Mouse (Mus musculus): ENCODE data around the gene Mrpl49. TPM values are rescaled to one million over a fixed set of nuclear protein-coding genes. Genes with fewer than 3 reads are reported as not detected.

Mrpl49 gene
- polyA plus RNA-seq, 1 experiment, result 11.0 TPM

DNA sequence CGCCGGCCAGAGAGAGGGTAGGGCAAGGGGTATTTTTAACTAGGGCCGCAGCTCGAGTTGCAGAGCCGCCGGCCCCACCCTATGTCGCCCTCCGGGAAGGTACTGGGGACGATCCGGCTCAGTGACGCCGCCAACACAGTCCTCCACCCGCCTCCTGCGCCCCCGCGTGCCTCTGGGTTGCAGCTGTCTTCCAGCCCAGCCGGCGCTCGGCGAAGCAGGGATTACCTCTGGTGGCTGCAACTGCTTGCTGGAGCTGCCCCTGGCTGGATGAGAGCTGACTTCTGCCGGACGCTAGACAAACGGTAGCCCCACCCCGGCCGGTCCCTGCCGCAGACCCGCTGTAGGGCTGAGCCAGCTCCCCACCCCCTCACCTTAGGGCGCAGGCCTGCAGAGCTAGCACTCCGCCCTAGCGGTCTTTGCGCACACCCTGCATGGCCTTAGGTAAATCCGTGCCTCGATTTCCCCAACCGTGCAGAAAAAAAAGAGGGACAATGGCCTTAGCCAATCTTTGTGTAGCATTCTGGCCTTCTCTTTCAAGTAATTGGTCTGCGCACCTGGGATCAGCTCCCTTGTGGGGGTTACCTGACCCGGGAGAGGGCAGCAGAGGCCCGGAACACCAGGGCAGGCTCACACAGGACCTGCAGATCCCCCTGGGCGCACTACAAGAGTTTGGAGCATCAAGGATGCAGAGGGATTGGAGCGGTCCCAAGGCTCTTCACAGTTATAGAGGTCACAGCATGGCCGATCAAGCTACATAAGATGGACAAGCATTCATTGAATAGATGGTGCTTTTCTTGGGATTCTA, 41.9 kb downstream of the Mrpl49 start, which contains the start of gene Capn1:
Gene Capn1, minus strand, starts transcription at position 387 of the 805 bp plus-strand sequence.
- Histone ChIP-seq H3K4me3 (ENCODE audit: extremely low read depth, insufficient read depth, insufficient read length) (peak within 1 kb of the TSS; percentile 81), H3K36me3 (ENCODE audit: control insufficient read depth, insufficient read depth, low read length) (peaks cover 6% of the 10 kb centered on the region), H3K27me3 (ENCODE audit: control insufficient read depth, insufficient read depth, low read length) (no peaks in the 10 kb centered on the region), H3K4me1 (ENCODE audit: control insufficient read depth, insufficient read depth, insufficient read length) (peaks cover 13% of the 10 kb centered on the region; the same call in 1 of the 2 replicates), H3K27ac (ENCODE audit: insufficient read depth, low read length) (peak within 1 kb of the TSS; percentile 84)
- 7% methylated on average over 40 of the region's 40 CpGs for WGBS
- no peak for TF ChIP-seq CTCF (IDR thresholded peaks at IDR 0.05; ENCODE audit: extremely low read depth, insufficient read depth, insufficient read length, insufficient replicate concordance)
- peak in 1 of 2 experiments; percentile 59 for DNase-seq (ENCODE audit: low read depth in 1 of 2, low spot score in 2 of 2)

DNA sequence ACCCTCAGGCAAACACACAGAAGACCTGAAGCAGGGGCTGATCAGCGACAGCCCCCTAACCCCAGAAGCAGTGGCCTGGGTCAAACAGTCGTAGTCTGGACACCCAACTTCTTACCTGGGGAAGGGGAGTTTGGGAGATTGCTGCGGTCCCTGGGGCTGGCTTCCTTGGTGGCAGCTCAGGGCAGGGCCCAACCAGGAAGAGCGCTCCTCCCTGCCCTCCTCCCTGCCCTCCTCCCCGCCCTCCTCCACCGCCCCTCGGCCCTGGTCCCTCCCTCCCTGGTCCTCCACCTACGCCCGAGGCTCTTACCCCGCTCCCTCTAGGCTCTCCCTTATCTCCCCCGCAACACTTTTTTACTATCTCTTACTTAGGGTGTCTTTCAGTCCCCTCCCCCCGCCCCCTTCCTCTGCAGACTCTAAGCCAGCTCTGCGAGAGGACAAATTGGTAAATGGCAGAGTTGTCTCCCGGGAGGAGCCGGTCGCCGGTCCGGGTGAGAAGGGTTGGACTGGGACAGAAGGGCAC, 42.5 kb downstream of the Mrpl49 start:
- peaks cover 13% of the 10 kb centered on the region; the same call in 1 of the 2 replicates for H3K4me1 ChIP-seq (ENCODE audit: control insufficient read depth, insufficient read depth, insufficient read length)
- peak overlapping the region; percentile 84 for H3K27ac ChIP-seq (ENCODE audit: insufficient read depth, low read length)
- 4% methylated on average over 15 of the region's 18 CpGs for WGBS
- H3K36me3 ChIP-seq (ENCODE audit: control insufficient read depth, insufficient read depth, low read length), result peaks cover 11% of the 10 kb centered on the region
- peak in 1 of 2 experiments; percentile 36 for DNase-seq (ENCODE audit: low read depth in 1 of 2, low spot score in 2 of 2)
- no peaks in the 10 kb centered on the region for H3K27me3 ChIP-seq (ENCODE audit: control insufficient read depth, insufficient read depth, low read length)
- peak overlapping the region; percentile 81 for H3K4me3 ChIP-seq (ENCODE audit: extremely low read depth, insufficient read depth, insufficient read length)
- TF ChIP-seq CTCF (IDR thresholded peaks at IDR 0.05; ENCODE audit: extremely low read depth, insufficient read depth, insufficient read length, insufficient replicate concordance), result no peak
- peak; percentile 22; the same call in 1 of the 2 replicates for TF ChIP-seq POLR2A (IDR thresholded peaks at IDR 0.05; ENCODE audit: low read depth, low read length)

DNA sequence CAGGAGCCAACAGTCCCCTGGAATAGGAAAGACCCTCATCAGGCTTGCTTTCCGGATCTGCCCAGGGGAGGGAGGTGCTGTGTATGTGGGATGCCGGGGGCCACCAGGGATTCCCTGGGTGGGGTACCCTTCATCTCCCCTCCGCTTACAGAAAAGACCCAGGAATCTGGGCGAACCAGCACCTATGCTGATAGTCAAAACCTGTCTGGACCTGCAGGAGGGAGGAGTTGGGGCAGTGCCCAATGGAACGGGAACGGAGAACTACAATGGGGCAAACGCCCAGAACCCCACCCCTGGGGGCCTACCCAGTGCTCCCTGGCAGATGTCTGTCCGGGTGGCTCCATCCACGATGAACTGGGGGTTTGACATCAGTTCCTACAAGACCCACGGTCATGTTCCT, 43.9 kb downstream of the Mrpl49 start:
- Histone ChIP-seq H3K4me1 (ENCODE audit: control insufficient read depth, insufficient read depth, insufficient read length) (peaks cover 13% of the 10 kb centered on the region; the same call in 1 of the 2 replicates), H3K36me3 (ENCODE audit: control insufficient read depth, insufficient read depth, low read length) (peaks cover 17% of the 10 kb centered on the region), H3K27ac (ENCODE audit: insufficient read depth, low read length) (no peak overlapping the region), H3K4me3 (ENCODE audit: extremely low read depth, insufficient read depth, insufficient read length) (no peak overlapping the region), H3K27me3 (ENCODE audit: control insufficient read depth, insufficient read depth, low read length) (no peaks in the 10 kb centered on the region)
- WGBS, result 96% methylated on average over 10 of the region's 10 CpGs
- no peak for DNase-seq (ENCODE audit: low read depth in 1 of 2, low spot score in 2 of 2)
- no peak for TF ChIP-seq POLR2A (IDR thresholded peaks at IDR 0.05; ENCODE audit: low read depth, low read length)

DNA sequence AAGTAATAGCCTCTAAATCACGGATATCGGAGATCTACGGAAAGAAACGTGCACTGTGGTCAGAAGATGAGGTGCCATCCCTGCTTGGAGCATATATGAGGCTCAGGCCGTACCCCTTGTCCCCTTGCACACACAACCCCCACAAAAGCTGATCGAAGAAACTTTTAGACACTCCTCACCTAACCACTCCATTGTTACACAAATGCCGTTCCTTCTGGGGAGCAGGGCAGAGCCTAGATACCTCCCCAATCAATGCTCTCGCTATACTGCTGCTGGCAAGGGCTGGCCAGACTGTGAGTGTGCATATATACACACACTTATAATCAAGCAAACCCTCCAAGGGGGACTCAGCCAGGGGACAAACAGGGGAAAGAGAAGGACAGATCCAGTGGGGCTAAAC, 48.4 kb downstream of the Mrpl49 start:
- TF ChIP-seq POLR2A (IDR thresholded peaks at IDR 0.05; ENCODE audit: low read depth, low read length) (no peak), CTCF (IDR thresholded peaks at IDR 0.05; ENCODE audit: extremely low read depth, insufficient read depth, insufficient read length, insufficient replicate concordance) (no peak)
- WGBS, result 97% methylated on average over 8 of the region's 8 CpGs
- Histone ChIP-seq H3K27ac (ENCODE audit: insufficient read depth, low read length) (no peak overlapping the region), H3K4me1 (ENCODE audit: control insufficient read depth, insufficient read depth, insufficient read length) (peaks cover under 1% of the 10 kb centered on the region; the same call in 1 of the 2 replicates), H3K4me3 (ENCODE audit: extremely low read depth, insufficient read depth, insufficient read length) (no peak overlapping the region), H3K27me3 (ENCODE audit: control insufficient read depth, insufficient read depth, low read length) (no peaks in the 10 kb centered on the region), H3K36me3 (ENCODE audit: control insufficient read depth, insufficient read depth, low read length) (peaks cover 37% of the 10 kb centered on the region)
- DNase-seq (ENCODE audit: low read depth in 1 of 2, low spot score in 2 of 2), result no peak

DNA sequence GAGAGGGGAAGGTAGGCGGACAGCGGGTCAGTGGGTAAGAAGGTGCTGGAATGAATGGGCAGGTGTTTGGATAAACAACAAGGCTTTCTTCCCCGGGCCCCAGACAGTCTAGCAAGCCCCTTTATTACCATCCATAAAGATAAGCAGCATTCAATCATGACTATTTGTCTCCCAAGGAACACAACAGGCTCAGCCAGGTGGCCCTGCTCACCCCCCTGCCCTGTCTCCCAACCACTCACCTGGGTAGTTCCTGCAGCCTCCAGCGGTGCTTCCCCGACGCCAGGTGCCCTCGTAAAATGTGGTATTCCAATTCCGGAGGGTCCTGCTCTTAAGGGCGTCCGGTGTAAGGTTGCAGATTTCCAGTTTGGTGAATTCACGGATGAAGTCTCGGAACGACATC, 50.6 kb downstream of the Mrpl49 start:
- Histone ChIP-seq H3K36me3 (ENCODE audit: control insufficient read depth, insufficient read depth, low read length) (peaks cover 44% of the 10 kb centered on the region), H3K27me3 (ENCODE audit: control insufficient read depth, insufficient read depth, low read length) (no peaks in the 10 kb centered on the region), H3K4me3 (ENCODE audit: extremely low read depth, insufficient read depth, insufficient read length) (no peak overlapping the region), H3K27ac (ENCODE audit: insufficient read depth, low read length) (no peak overlapping the region), H3K4me1 (ENCODE audit: control insufficient read depth, insufficient read depth, insufficient read length) (0 out of 2 replicates have a peak, but pooled peaks cover 2% of the 10 kb centered on the region)
- no peak for DNase-seq (ENCODE audit: low read depth in 1 of 2, low spot score in 2 of 2)
- WGBS, result 96% methylated on average over 13 of the region's 13 CpGs
- TF ChIP-seq POLR2A (IDR thresholded peaks at IDR 0.05; ENCODE audit: low read depth, low read length), result no peak
- no peak for TF ChIP-seq CTCF (IDR thresholded peaks at IDR 0.05; ENCODE audit: extremely low read depth, insufficient read depth, insufficient read length, insufficient replicate concordance)

DNA sequence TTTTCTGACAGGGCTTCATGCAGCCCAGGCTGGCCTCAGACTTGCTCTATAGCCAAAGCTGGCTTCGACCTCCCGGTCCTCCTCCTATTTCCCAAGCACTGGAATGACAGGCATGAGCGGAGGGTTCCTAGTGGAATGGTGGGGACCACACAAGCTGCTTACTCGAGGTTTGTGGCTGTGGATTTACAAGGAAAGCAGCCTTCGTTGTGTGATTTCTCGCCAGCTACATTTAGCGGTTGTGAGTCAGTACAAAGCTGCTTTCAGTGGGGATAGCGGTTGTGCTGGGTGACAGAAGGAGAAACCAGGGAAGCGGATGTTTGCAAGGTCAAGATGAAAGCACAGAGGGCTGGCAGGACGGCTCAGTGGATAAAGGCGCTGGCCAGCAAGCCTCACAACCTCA, 52.0 kb downstream of the Mrpl49 start:
- no peak for DNase-seq (ENCODE audit: low read depth in 1 of 2, low spot score in 2 of 2)
- Histone ChIP-seq H3K27me3 (ENCODE audit: control insufficient read depth, insufficient read depth, low read length) (no peaks in the 10 kb centered on the region), H3K36me3 (ENCODE audit: control insufficient read depth, insufficient read depth, low read length) (peaks cover 42% of the 10 kb centered on the region)

More for the DNA sequence above, 52.0 kb downstream of the Mrpl49 start:
- 93% methylated on average over 11 of the region's 11 CpGs for WGBS
- Histone ChIP-seq H3K4me1 (ENCODE audit: control insufficient read depth, insufficient read depth, insufficient read length) (0 out of 2 replicates have a peak, but pooled peaks cover 2% of the 10 kb centered on the region), H3K27ac (ENCODE audit: insufficient read depth, low read length) (no peak overlapping the region), H3K4me3 (ENCODE audit: extremely low read depth, insufficient read depth, insufficient read length) (no peak overlapping the region)
- TF ChIP-seq POLR2A (IDR thresholded peaks at IDR 0.05; ENCODE audit: low read depth, low read length), result no peak
- TF ChIP-seq CTCF (IDR thresholded peaks at IDR 0.05; ENCODE audit: extremely low read depth, insufficient read depth, insufficient read length, insufficient replicate concordance), result no peak

Other genes starting within 250 kb of the Mrpl49 start
- 42.3 and 43.9 TPM in 2 replicates for gene Frmd8, start 182.5 kb downstream of the Mrpl49 start, polyA plus RNA-seq (2012; rRNA removed)
- gene Slc25a45, start 180.0 kb downstream of the Mrpl49 start, polyA plus RNA-seq (2012; rRNA removed), result 36.6 and 37.6 TPM in 2 replicates
- 1.3 TPM in 2 replicates for gene Tigd3, start 163.6 kb downstream of the Mrpl49 start, polyA plus RNA-seq (2012; rRNA removed)
- gene Dpf2, start 144.8 kb downstream of the Mrpl49 start, polyA plus RNA-seq (2012; rRNA removed), result 59.9 and 74.8 TPM in 2 replicates
- 8.1 and 8.2 TPM in 2 replicates for gene Cdc42ep2, start 133.0 kb downstream of the Mrpl49 start, polyA plus RNA-seq (2012; rRNA removed)
- 40.5 and 48.0 TPM in 2 replicates for gene Pola2, start 93.6 kb downstream of the Mrpl49 start, polyA plus RNA-seq (2012; rRNA removed)
- not detected in 2 replicates for gene Slc22a20, start 71.6 kb downstream of the Mrpl49 start, polyA plus RNA-seq (2012; rRNA removed)
- 50.8 and 53.0 TPM in 2 replicates for gene Capn1, start 41.9 kb downstream of the Mrpl49 start, polyA plus RNA-seq (2012; rRNA removed)
- 108 and 124 TPM in 2 replicates for gene Syvn1, start 11.2 kb downstream of the Mrpl49 start, polyA plus RNA-seq (2012; rRNA removed)
- 1,884 and 3,019 TPM in 2 replicates for gene Fau, start 59 bp upstream of the Mrpl49 start, polyA plus RNA-seq (2012; rRNA removed)
- gene Znhit2, start 3.4 kb upstream of the Mrpl49 start, polyA plus RNA-seq (2012; rRNA removed), result 38.5 and 61.3 TPM in 2 replicates
- gene Tm7sf2, start 10.6 kb upstream of the Mrpl49 start, polyA plus RNA-seq (2012; rRNA removed), result 14.0 and 23.4 TPM in 2 replicates
- 72.9 and 85.0 TPM in 2 replicates for gene Vps51, start 19.4 kb upstream of the Mrpl49 start, polyA plus RNA-seq (2012; rRNA removed)
- gene Tmem262, start 22.2 kb upstream of the Mrpl49 start, polyA plus RNA-seq (2012; rRNA removed), result 0.34 TPM in 1 of 2 replicates, not detected in the other
- gene Gm28374, start 24.5 kb upstream of the Mrpl49 start, polyA plus RNA-seq (2012; rRNA removed), result 0.46 TPM in 1 of 2 replicates, not detected in the other
- 66.9 and 85.9 TPM in 2 replicates for gene Zfpl1, start 27.2 kb upstream of the Mrpl49 start, polyA plus RNA-seq (2012; rRNA removed)
- gene Cdca5, start 27.2 kb upstream of the Mrpl49 start, polyA plus RNA-seq (2012; rRNA removed), result 3.6 and 4.4 TPM in 2 replicates
- 0.19 TPM in 1 of 2 replicates, not detected in the other for gene AC131692.1, start 36.6 kb upstream of the Mrpl49 start, polyA plus RNA-seq (2012; rRNA removed)
- gene Naaladl1, start 48.0 kb upstream of the Mrpl49 start, polyA plus RNA-seq (2012; rRNA removed), result 0.49 and 0.60 TPM in 2 replicates
- gene Sac3d1, start 60.9 kb upstream of the Mrpl49 start, polyA plus RNA-seq (2012; rRNA removed), result 30.4 and 46.7 TPM in 2 replicates
- gene Snx15, start 70.5 kb upstream of the Mrpl49 start, polyA plus RNA-seq (2012; rRNA removed), result 42.7 and 50.9 TPM in 2 replicates
- gene Batf2, start 83.2 kb upstream of the Mrpl49 start, polyA plus RNA-seq (2012; rRNA removed), result 8.0 and 10.8 TPM in 2 replicates
- 51.8 and 64.8 TPM in 2 replicates for gene Arl2, start 83.8 kb upstream of the Mrpl49 start, polyA plus RNA-seq (2012; rRNA removed)
- gene Majin, start 126.6 kb upstream of the Mrpl49 start, polyA plus RNA-seq (2012; rRNA removed), result 0.15 and 0.30 TPM in 2 replicates
- gene Gpha2, start 168.6 kb upstream of the Mrpl49 start, polyA plus RNA-seq (2012; rRNA removed), result 0.42 and 0.57 TPM in 2 replicates
- 36.9 and 56.1 TPM in 2 replicates for gene Ppp2r5b, start 178.1 kb upstream of the Mrpl49 start, polyA plus RNA-seq (2012; rRNA removed)
- gene Atg2a, start 183.9 kb upstream of the Mrpl49 start, polyA plus RNA-seq (2012; rRNA removed), result 47.4 and 57.5 TPM in 2 replicates
- 285 and 377 TPM in 2 replicates for gene Ehd1, start 218.9 kb upstream of the Mrpl49 start, polyA plus RNA-seq (2012; rRNA removed)
- gene Cdc42bpg, start 248.7 kb upstream of the Mrpl49 start, polyA plus RNA-seq (2012; rRNA removed), result 7.7 and 8.9 TPM in 2 replicates

Measured in spleen, adult 2 months (tissue).